Mouse (Mus musculus) midbrain, postnatal 0 days (tissue): ENCODE results near the gene Cldn24. TPM values are rescaled to one million over a fixed set of nuclear protein-coding genes. Genes with fewer than 3 reads are reported as not detected.

ENCODE experiments used
- ATAC-seq: fragments of 200-750 bp; cut with Nextera tagmentation; 2 replicates; pipeline ENCODE4 v1.8.0; 2017; ENCODE audit warnings: moderate number of reproducible peaks, mild to moderate bottlenecking, moderate TSS enrichment, moderate library complexity; ENCODE audit not compliant: low FRiP score
- DNase-seq: peaks from one replicate; pipeline ENCODE4 v3.0.0-alpha.2; 2015; ENCODE audit warnings: low spot score
- H3K27ac ChIP-seq: fragments of 300-500 bp; sonication (generic); 2 replicates; pipeline ENCODE4 v1.5.1; 2014; ENCODE audit warnings: low read depth, mild to moderate bottlenecking, low read length, mixed read lengths
- H3K27me3 ChIP-seq: fragments of 300-500 bp; sonication (generic); 2 replicates; pipeline ENCODE4 v1.6.1; 2014; ENCODE audit warnings: low read length, control low read depth, mixed read lengths; ENCODE audit not compliant: insufficient read depth
- H3K36me3 ChIP-seq: fragments of 300-500 bp; sonication (generic); 2 replicates; pipeline ENCODE4 v1.6.1; 2014; ENCODE audit warnings: low read length, control low read depth, mixed read lengths; ENCODE audit not compliant: insufficient read depth
- H3K4me1 ChIP-seq: fragments of 300-500 bp; sonication (generic); 2 replicates; pipeline ENCODE4 v1.6.1; 2014; ENCODE audit warnings: mild to moderate bottlenecking, control low read depth, antibody characterized with exemption, low read length, mixed read lengths; ENCODE audit not compliant: insufficient read depth
- H3K4me2 ChIP-seq: fragments of 300-500 bp; sonication (generic); 2 replicates; pipeline ENCODE4 v1.6.1; 2014; ENCODE audit warnings: low read depth, mild to moderate bottlenecking, low read length, mixed read lengths; ENCODE audit not compliant: poor library complexity, severe bottlenecking
- H3K4me3 ChIP-seq: fragments of 300-500 bp; sonication (generic); 2 replicates; pipeline ENCODE4 v1.5.1; 2014; ENCODE audit warnings: low read depth, mild to moderate bottlenecking, low read length, moderate library complexity
- H3K9ac ChIP-seq: fragments of 300-500 bp; sonication (generic); replicated peaks from 2 replicates; pipeline ENCODE4 v1.6.1; 2014; ENCODE audit warnings: mild to moderate bottlenecking, low read length, moderate library complexity, mixed read lengths; ENCODE audit not compliant: poor library complexity, severe bottlenecking
- H3K9me3 ChIP-seq: fragments of 300-500 bp; sonication (generic); 2 replicates; pipeline ENCODE4 v1.6.1; 2016; ENCODE audit warnings: low read length, control low read depth
- CTCF ChIP-seq: IDR thresholded peaks from 2 replicates; pipeline ENCODE4 v1.5.1; 2016; ENCODE audit warnings: antibody characterized with exemption, mild to moderate bottlenecking
- WGBS: fragments of 180-500 bp; shearing (Covaris S2); extraction: QIAGEN DNeasy Blood & Tissue Kit; methylation state at CpG from one replicate; pipeline ENCODE4 v1.1.7; 2014; 5-methylcytosine and 5-hydroxymethylcytosine counted together
- polyA plus RNA-seq: library from polyadenylated mRNA; unstranded; fragments of >200 nt; fragmentation: Nextera tagmentation; extraction: Ambion mirVana; gene quantifications from 2 replicates; pipeline ENCODE4 v1.2.1, GENCODE M21; 2015
- total RNA-seq: library from RNA; depleted of rRNA; stranded (reverse); fragments of >200 nt; gene quantifications from 2 replicates; pipeline ENCODE4 v1.2.3, GENCODE M21; 2014; rRNA removed

Gene Cldn24
- not detected in 2 replicates for total RNA-seq
- not detected in 2 replicates for polyA plus RNA-seq

DNA sequence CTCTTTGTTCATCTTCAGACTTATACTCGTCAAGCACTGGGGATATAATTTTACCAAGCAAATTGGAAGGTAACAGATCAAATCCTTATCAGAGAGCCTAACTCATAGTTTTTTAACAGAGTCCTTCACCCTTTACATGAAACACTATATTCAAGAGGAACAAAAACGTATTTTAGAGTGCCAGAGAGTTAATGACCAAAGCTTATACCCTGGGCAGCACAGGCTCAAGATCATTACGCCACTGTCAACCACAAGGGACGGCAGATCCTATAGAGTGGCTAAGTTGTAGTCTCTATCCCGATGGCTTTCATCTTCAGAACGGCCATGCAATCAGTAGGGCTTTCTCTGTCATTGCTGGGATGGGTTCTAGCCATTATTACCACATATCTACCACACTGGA is at the start of gene Cldn24:
Gene Cldn24 (plus strand): TSS at position 301 of the 400 bp plus-strand sequence.
- Histone ChIP-seq H3K9me3 (no peaks in the 10 kb centered on the region), H3K36me3 (no peaks in the 10 kb centered on the region), H3K27ac (no peak within 1 kb of the TSS), H3K27me3 (no peaks in the 10 kb centered on the region), H3K9ac (no peak within 1 kb of the TSS), H3K4me3 (no peak within 1 kb of the TSS), H3K4me2 (no peak within 1 kb of the TSS), H3K4me1 (no peaks in the 10 kb centered on the region)
- ATAC-seq (no peak), DNase-seq (no peak)
- WGBS: 87% methylated on average over 6 of the region's 6 CpGs
- no peak for TF ChIP-seq CTCF

DNA sequence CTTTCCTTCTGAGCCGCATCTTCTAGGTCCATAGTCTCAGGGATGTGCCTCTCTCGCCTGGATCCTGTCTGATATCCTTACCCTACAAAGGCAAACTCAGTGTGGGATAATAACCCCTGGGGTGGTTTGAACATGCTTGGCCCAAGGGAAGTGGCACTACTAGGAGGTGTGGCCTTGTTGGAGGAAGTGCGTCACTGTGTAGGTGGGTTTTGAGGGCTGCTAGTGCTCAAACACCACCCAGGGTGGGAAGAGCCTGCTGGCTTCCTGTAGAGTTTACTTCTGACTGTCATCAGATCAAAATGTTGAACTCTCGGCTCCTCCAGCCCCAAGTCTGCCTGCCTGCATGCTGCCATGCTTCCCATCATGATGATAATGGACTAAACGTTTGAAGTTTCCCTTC is 49.0 kb upstream of the Cldn24 start:
- H3K27me3 ChIP-seq: no peaks in the 10 kb centered on the region
- no peak overlapping the region for H3K27ac ChIP-seq
- WGBS: 80% methylated on average over 5 of the region's 5 CpGs
- no peak for TF ChIP-seq CTCF
- no peak overlapping the region for H3K4me3 ChIP-seq
- H3K4me1 ChIP-seq: no peaks in the 10 kb centered on the region
- no peak for ATAC-seq
- no peak overlapping the region for H3K9ac ChIP-seq
- no peak for DNase-seq
- H3K36me3 ChIP-seq: no peaks in the 10 kb centered on the region
- H3K4me2 ChIP-seq: no peak overlapping the region
- H3K9me3 ChIP-seq: no peaks in the 10 kb centered on the region

DNA sequence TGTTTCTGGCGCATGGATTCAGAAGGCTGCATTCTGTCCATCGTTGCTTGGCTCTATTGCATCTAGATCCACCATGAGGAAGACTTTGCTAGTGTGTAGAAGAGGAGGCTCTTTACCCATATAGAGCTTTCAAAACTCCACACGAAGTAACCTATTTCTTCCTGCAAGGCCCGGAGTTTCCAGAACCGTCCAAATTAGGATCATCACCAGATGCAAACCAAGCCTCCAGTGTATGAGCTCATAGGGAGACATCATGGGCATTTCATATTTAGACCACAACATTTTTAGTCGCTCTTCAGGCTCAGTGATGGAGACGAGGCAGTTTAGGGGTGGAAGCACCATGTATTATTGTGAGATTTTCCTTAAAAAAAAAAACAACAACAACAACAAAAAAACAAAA is 44.5 kb upstream of the Cldn24 start:
- no peak overlapping the region for H3K4me2 ChIP-seq
- no peak overlapping the region for H3K4me3 ChIP-seq
- WGBS: 93% methylated on average over 7 of the region's 7 CpGs
- no peak overlapping the region for H3K27ac ChIP-seq
- no peaks in the 10 kb centered on the region for H3K27me3 ChIP-seq
- TF ChIP-seq CTCF: no peak
- no peaks in the 10 kb centered on the region for H3K4me1 ChIP-seq
- H3K36me3 ChIP-seq: no peaks in the 10 kb centered on the region
- ATAC-seq (no peak), DNase-seq (no peak)
- H3K9ac ChIP-seq: no peak overlapping the region
- no peaks in the 10 kb centered on the region for H3K9me3 ChIP-seq

DNA sequence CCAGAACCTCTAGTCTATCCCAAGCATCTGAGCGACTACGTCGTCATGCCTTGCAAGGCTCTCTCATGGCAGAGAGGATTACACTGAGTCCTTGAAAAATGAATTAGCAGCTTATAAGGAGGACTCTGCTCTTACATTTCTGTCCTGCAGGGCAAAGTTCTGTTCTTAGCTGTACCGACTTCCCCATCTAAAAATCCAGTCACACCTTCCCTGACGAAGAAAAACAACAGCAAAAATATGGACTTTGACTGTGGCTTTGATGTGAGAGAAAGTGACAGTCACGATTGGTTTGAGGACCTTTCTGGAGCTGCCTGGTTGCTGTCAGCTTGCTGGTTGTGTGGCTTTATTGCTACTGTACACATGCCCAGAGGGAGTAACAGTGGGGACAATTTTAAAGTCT is 42.4 kb upstream of the Cldn24 start:
- DNase-seq (no peak), ATAC-seq (no peak)
- Histone ChIP-seq H3K9me3 (no peaks in the 10 kb centered on the region), H3K27me3 (no peaks in the 10 kb centered on the region), H3K9ac (no peak overlapping the region), H3K36me3 (no peaks in the 10 kb centered on the region), H3K4me3 (no peak overlapping the region), H3K4me2 (no peak overlapping the region), H3K4me1 (no peaks in the 10 kb centered on the region), H3K27ac (no peak overlapping the region)
- 61% methylated on average over 6 of the region's 6 CpGs for WGBS
- TF ChIP-seq CTCF: no peak

DNA sequence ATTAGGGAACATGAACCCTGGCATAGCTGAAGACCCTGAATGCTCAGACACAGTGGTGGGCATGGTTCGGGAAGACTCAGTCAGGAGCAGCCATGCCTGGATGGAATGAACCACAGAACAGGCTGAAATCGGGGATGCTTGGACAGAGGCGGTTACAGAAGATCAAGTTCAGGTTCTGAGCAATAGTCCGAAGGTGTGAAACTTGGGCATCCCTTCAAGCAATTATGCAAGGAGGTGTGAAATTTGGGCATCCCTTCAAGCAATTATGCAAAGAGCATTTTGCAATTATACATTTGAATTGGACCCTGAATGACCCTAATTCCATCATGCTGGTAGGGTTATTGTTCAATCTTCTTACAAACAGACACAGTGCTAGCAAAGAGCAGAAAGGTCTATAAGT is 40.1 kb upstream of the Cldn24 start:
- H3K27me3 ChIP-seq: no peaks in the 10 kb centered on the region
- no peak for ATAC-seq
- H3K4me1 ChIP-seq: no peaks in the 10 kb centered on the region

DNA sequence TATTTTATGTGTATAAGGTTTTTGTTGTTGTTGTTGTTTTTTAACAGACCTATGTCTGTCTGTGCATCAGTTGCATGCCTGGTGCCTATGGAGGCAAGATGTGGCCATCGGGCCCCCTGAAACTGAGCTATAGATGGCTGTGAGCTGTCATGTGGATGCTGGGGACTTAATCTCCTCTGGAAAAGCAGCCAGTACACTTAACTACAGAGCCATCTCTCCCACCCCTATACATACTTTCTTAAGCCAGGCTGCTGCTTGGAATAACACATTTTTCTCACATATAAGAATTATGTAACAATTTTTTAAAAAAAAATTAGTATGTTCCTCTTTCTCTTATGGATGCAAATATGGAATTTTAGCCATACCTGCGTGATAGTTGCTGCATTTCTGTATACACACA is 38.4 kb upstream of the Cldn24 start:
- H3K27me3 ChIP-seq: no peaks in the 10 kb centered on the region
- no peak for TF ChIP-seq CTCF
- no peaks in the 10 kb centered on the region for H3K4me1 ChIP-seq
- H3K4me3 ChIP-seq: no peak overlapping the region
- ATAC-seq (no peak), DNase-seq (no peak)
- no peaks in the 10 kb centered on the region for H3K9me3 ChIP-seq
- H3K36me3 ChIP-seq: no peaks in the 10 kb centered on the region
- no peak overlapping the region for H3K9ac ChIP-seq
- H3K27ac ChIP-seq: no peak overlapping the region
- no peak overlapping the region for H3K4me2 ChIP-seq
- 98% methylated on average over 2 of the region's 2 CpGs for WGBS

More for the DNA sequence above, 40.1 kb upstream of the Cldn24 start:
- DNase-seq: no peak
- Histone ChIP-seq H3K9ac (no peak overlapping the region), H3K4me2 (no peak overlapping the region), H3K4me3 (no peak overlapping the region), H3K9me3 (no peaks in the 10 kb centered on the region), H3K36me3 (no peaks in the 10 kb centered on the region), H3K27ac (no peak overlapping the region)
- 85% methylated on average over 4 of the region's 4 CpGs for WGBS
- TF ChIP-seq CTCF: no peak
